Mouse (Mus musculus): Measurements from ENCODE around the gene Hoxd9. TPM values are rescaled to one million over a fixed set of nuclear protein-coding genes. Genes with fewer than 3 reads are reported as not detected.

Gene Hoxd9
- polyA plus RNA-seq, 1 experiment, result not detected

GRCm38 (mm10) chr2:74748436-74748995, 51.0 kb downstream of the Hoxd9 start:
- H3K27ac ChIP-seq (replicated peaks; ENCODE audit: low read depth, low read length), result no peak overlapping the region

GRCm38 (mm10) chr2:74749337-74750121, 52.0 kb downstream of the Hoxd9 start:
- Histone ChIP-seq H3K4me3 (ENCODE audit: insufficient read depth, low read depth, low read length) (peak overlapping the region; percentile 34), H3K4me1 (ENCODE audit: control insufficient read depth, insufficient read depth, insufficient read length, low read length) (peaks cover 4% of the 10 kb centered on the region), H3K27ac (replicated peaks; ENCODE audit: low read depth, low read length) (no peak overlapping the region)

More at GRCm38 (mm10) chr2:74748436-74748995, 51.0 kb downstream of the Hoxd9 start:
- no peak overlapping the region for H3K4me3 ChIP-seq (ENCODE audit: insufficient read depth, low read depth, low read length)
- H3K4me1 ChIP-seq (ENCODE audit: control insufficient read depth, insufficient read depth, insufficient read length, low read length), result peaks cover 4% of the 10 kb centered on the region

Other genes with a start within 250 kb of the Hoxd9 start
- 3.3 and 5.2 TPM in 2 replicates for gene Lnpk, start 118.3 kb upstream of the Hoxd9 start, polyA plus RNA-seq (2012; ENCODE audit: insufficient read depth, insufficient read length, missing spikeins)
- gene Evx2, start 38.2 kb upstream of the Hoxd9 start, polyA plus RNA-seq (2012; ENCODE audit: insufficient read depth, insufficient read length, missing spikeins), result not detected in 2 replicates
- gene Hoxd13, start 29.4 kb upstream of the Hoxd9 start, polyA plus RNA-seq (2012; ENCODE audit: insufficient read depth, insufficient read length, missing spikeins), result not detected in 2 replicates
- not detected in 2 replicates for gene Hoxd12, start 22.7 kb upstream of the Hoxd9 start, polyA plus RNA-seq (2012; ENCODE audit: insufficient read depth, insufficient read length, missing spikeins)
- gene Hoxd11, start 18.2 kb upstream of the Hoxd9 start, polyA plus RNA-seq (2012; ENCODE audit: insufficient read depth, insufficient read length, missing spikeins), result not detected in 2 replicates
- not detected in 2 replicates for gene Hoxd10, start 5.8 kb upstream of the Hoxd9 start, polyA plus RNA-seq (2012; ENCODE audit: insufficient read depth, insufficient read length, missing spikeins)
- 7.4 and 10.4 TPM in 2 replicates for gene Hoxd8, start 6.9 kb downstream of the Hoxd9 start, polyA plus RNA-seq (2012; ENCODE audit: insufficient read depth, insufficient read length, missing spikeins)
- gene Hoxd3, start 14.2 kb downstream of the Hoxd9 start, polyA plus RNA-seq (2012; ENCODE audit: insufficient read depth, insufficient read length, missing spikeins), result not detected in 2 replicates
- gene Hoxd4, start 14.2 kb downstream of the Hoxd9 start, polyA plus RNA-seq (2012; ENCODE audit: insufficient read depth, insufficient read length, missing spikeins), result 1.3 and 2.6 TPM in 2 replicates
- gene Gm28230, start 29.0 kb downstream of the Hoxd9 start, polyA plus RNA-seq (2012; ENCODE audit: insufficient read depth, insufficient read length, missing spikeins), result not detected in 2 replicates
- not detected in 2 replicates for gene Hoxd1, start 65.3 kb downstream of the Hoxd9 start, polyA plus RNA-seq (2012; ENCODE audit: insufficient read depth, insufficient read length, missing spikeins)
- gene Mtx2, start 128.1 kb downstream of the Hoxd9 start, polyA plus RNA-seq (2012; ENCODE audit: insufficient read depth, insufficient read length, missing spikeins), result 163 and 243 TPM in 2 replicates

All from brown adipose tissue, adult 24 weeks (tissue).